Mouse (Mus musculus): ENCODE data around the gene Cblb.

Gene Cblb

DNA sequence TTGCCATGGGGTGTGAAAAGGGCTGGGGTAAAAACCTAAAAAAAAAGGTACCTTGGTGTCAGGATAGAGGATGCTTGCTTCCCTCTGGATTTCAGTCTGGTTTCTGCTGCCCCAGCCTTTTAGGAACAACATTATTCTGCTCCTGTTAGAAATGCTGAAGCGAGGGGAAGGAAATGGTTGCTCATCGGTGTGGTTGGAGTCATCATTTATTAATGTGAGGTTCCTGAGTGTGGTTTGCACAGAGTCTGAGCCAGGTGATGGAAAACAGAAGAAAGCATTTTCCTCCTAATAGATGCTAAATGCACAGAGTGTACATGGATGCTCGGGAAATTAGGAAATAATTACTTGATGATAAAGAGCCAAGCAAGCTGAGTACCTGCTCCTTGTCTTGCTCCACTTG lies 5.3 kb downstream of the Cblb start:
- in situ Hi-C loops (cut with MboI, MseI): no loop called here

GRCm38 (mm10) chr16:52038283-52038682 lies 7.3 kb downstream of the Cblb start:
- in situ Hi-C loops (cut with MboI, MseI): no loop called here

DNA sequence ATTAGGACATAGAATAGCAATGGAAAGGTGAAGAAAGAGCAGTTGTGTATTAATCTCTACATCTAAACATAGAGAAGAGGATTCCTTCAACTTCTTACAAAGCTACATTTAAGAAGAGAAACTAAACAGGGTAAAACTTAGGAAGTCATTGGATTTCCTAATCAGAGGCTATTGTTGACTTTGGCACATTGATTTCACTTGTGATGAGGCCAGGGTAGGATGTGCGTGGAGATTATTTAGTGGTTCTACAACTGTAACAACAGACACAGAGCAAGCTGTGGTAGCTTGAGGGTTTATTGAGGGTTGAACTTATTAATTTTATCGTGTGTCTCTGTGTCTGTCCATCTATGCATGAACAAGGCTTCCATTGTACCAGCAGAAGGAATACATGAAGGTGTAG lies 7.8 kb downstream of the Cblb start:
- in situ Hi-C loops (cut with MboI, MseI): no loop called here

- in situ Hi-C loops (cut with MboI, MseI): loop anchor here (10.0 kb wide), 1 partner anchor 64 kb away; no protein-coding TSS in a partner anchor
These were observed 9.9 kb downstream of the Cblb start for GRCm38 (mm10) chr16:52040937-52041336.

- in situ Hi-C loops (cut with MboI, MseI): loop anchor here (10.0 kb wide), 1 partner anchor 62 kb away; no protein-coding TSS in a partner anchor
These were observed 11.8 kb downstream of the Cblb start for GRCm38 (mm10) chr16:52042667-52043379.

- in situ Hi-C loops (cut with MboI, MseI): loop anchor here (10.0 kb wide), 1 partner anchor 61 kb away; no protein-coding TSS in a partner anchor
These were observed 12.5 kb downstream of the Cblb start for GRCm38 (mm10) chr16:52043380-52044117.

GRCm38 (mm10) chr16:52044518-52044917 lies 13.5 kb downstream of the Cblb start:
- in situ Hi-C loops (cut with MboI, MseI): loop anchor here (10.0 kb wide), 1 partner anchor 60 kb away; no protein-coding TSS in a partner anchor

GRCm38 (mm10) chr16:52044985-52045384 lies 14.0 kb downstream of the Cblb start:
- in situ Hi-C loops (cut with MboI, MseI): loop anchor here (10.0 kb wide), 1 partner anchor 60 kb away; no protein-coding TSS in a partner anchor

DNA sequence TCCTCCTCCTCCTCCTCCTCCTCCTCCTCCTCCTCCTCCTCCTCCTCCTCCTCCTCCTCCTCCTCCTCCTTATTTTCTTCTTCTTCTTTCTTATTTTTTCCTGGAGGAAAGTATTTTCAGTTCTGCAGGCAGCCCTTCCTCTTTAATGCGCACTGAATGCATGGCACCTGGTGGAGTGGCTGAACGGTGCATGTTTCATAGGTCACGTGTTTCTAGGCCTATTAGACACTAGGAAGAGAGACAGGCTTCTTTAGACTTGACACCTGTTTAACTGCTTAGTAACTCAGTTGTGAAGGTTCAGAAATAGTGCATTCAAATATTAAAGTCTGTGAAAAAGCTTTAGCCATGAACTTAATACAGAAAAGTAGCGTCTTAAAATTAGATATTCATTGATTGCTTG lies 15.4 kb downstream of the Cblb start:
- in situ Hi-C loops (cut with MboI, MseI): loop anchor here (10.0 kb wide), 1 partner anchor 58 kb away; no protein-coding TSS in a partner anchor

DNA sequence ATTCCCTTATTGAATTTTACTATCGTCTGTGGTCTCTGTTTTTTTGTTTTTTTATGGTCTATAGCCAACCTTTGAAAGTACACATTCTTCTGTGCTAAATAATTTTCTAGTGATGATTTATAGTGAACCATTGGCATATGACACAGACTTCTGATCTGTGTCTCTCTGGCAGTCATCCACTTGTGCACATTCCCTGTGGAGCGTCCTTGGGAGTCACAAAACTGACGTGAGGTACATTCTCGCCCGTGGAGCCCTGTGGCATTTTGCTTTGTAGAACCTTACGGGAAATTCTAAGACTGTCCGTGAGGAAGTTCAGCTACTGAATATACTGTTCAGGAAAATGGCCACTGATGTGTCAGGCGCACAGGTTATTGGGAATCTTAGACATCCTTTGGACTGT lies 20.1 kb downstream of the Cblb start:
- in situ Hi-C loops (cut with MboI, MseI): loop anchor here (25.0 kb wide), 1 partner anchor 364 kb away; no protein-coding TSS in a partner anchor

GRCm38 (mm10) chr16:52052734-52053133 lies 21.7 kb downstream of the Cblb start:
- in situ Hi-C loops (cut with MboI, MseI): loop anchor here (25.0 kb wide), 1 partner anchor 365 kb away; no protein-coding TSS in a partner anchor

GRCm38 (mm10) chr16:52055236-52055635 lies 24.2 kb downstream of the Cblb start:
- in situ Hi-C loops (cut with MboI, MseI): loop anchor here (5.0 to 25.0 kb wide), 2 partner anchors 97 to 368 kb away; no protein-coding TSS in a partner anchor

GRCm38 (mm10) chr16:52056164-52056563 lies 25.1 kb downstream of the Cblb start:
- in situ Hi-C loops (cut with MboI, MseI): loop anchor here (5.0 to 25.0 kb wide), 2 partner anchors 96 to 369 kb away; no protein-coding TSS in a partner anchor

DNA sequence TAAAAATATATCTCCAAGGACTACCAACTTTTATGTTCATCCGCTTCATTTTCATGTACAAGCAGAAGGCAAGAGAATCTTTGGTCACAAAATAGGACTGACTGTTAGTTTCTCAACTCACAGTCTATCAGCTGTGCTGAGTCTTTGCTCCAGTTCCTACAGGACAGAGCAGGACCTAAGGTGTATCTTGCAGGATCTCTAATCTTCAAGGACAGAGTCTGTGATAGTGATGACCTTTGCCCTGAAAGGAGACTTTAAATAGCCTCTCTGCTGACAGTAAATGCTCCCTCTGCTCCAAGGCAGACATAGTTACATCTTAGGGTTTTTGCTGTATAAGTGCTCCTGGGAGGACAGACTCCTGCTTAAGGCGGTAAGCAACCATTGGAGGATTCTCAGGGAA lies 26.3 kb downstream of the Cblb start:
- in situ Hi-C loops (cut with MboI, MseI): loop anchor here (5.0 to 25.0 kb wide), 2 partner anchors 95 to 370 kb away; no protein-coding TSS in a partner anchor

DNA sequence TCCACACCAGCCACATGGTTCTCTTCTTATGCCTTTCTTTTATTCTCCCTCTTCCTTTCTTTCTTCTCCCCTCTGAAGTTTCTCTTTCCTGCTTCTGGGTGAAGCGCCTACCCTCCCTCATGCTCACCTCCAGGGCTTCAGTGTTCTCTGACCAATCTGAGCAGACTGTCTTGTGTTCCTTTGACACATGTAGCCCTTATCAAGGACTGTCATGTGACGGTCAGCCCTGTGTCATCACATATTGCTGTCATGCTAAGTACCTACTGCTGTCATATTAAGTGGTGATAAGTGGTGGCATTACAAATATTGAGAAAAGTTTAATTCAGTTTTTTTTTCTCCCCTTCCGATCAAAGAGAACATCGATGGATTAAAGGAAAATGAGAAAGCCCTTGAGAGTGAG lies 28.5 kb downstream of the Cblb start:
- in situ Hi-C loops (cut with MboI, MseI): loop anchor here (5.0 to 25.0 kb wide), 2 partner anchors 93 to 372 kb away; no protein-coding TSS in a partner anchor

GRCm38 (mm10) chr16:52060100-52060719 lies 29.2 kb downstream of the Cblb start:
- in situ Hi-C loops (cut with MboI, MseI): loop anchor here (25.0 kb wide), 1 partner anchor 373 kb away; no protein-coding TSS in a partner anchor

- in situ Hi-C loops (cut with MboI, MseI): loop anchor here (25.0 kb wide), 1 partner anchor 374 kb away; no protein-coding TSS in a partner anchor
These were observed 30.0 kb downstream of the Cblb start for GRCm38 (mm10) chr16:52061015-52061481.

DNA sequence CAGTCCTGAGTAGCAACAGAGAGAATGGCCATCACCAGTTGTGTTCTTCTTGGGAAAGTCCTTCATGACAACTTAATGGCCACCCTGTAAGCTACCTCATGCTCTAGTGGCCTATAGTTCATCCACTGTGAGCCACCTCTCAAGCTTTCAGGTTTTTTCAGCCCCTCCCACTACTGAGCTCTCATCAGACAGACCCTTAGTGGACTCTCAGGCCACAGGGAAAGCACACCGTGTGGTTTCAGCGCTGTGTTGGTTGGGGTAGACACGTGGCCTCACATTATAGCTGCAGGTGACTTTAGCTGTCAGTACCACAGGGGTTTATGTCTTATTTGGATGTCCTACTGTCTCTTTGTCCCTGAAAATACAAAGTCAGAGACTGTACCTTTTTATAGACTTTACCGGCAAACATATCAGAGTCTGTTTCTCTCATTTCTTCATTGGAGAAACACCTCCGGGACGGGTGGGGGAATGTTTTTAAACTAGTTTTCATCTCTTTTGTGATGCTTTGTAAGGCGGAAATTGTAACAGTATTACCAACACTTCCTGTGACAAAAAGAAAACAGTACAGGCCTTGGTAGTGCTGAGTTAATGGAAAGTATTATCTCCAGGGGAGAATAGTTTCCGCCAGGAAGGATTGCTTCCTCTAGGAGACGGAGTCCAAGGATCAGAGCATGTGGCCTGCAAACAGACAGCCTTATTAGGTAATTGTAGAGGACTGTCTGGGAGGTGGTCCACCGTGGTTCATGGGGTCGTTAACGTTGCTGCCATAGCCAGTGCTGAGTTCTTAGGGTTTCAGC lies 33.5 kb downstream of the Cblb start:
- in situ Hi-C loops (cut with MboI, MseI): loop anchor here (25.0 kb wide), 1 partner anchor 377 kb away; no protein-coding TSS in a partner anchor

DNA sequence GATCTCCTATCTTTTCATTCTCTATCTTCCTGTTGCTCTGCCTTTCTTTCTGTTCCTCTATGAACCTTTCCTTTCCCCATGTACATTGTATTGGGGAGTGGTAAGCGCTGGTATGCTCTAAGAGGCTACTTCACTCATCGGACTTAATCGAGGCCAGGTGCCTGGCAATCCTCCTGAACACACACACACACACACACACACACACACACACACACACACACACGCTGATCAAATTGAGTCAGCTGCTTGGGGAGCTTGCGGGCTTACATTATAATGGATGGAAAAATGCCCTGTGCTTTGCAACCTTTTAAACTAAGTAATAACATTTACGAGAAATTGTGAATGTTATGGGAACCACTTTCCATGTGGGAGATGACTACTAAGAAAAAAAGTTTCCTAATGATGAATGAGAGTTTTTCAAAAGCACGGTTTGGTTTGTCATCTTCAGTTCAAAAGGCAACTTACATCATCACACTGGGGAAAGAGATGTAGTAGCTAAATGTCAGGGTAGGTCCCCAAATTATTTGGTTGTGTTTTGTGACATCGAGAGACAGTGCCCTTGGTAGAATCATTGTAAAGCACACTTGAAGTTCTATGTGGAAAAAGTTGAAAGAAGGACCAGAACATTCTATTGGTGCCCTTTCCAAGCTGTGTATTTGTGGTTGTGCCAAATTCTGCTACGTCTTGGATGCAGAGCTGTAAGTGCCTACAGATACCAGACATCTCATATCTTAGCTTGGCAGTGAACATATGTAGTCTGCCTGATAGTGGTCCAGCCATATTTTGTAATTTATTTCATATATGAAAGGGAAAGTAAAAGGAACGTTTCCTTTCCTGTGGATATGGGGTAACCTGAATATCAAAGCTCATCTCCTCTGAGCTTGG lies 36.8 kb downstream of the Cblb start:
- in situ Hi-C loops (cut with MboI, MseI): loop anchor here (25.0 kb wide), 1 partner anchor 381 kb away; no protein-coding TSS in a partner anchor

Measured in regulatory T cell (primary cell).